Mouse (Mus musculus): Measurements from ENCODE around the gene Ccl1.

GRCm38 (mm10) chr11:82297895-82298294 is 7.6 kb downstream of the Ccl1 start:
- no peak for TF ChIP-seq CTCF (IDR thresholded peaks at IDR 0.05)
- no peak for TF ChIP-seq EP300 (IDR thresholded peaks at IDR 0.05)
